Mouse (Mus musculus) heart, postnatal 0 days (tissue): ENCODE measurements around the gene Syne4.

ENCODE experiments used
- CTCF ChIP-seq: IDR thresholded peaks from 2 replicates; pipeline ENCODE4 v1.5.1; 2016; ENCODE audit warnings: antibody characterized with exemption, control low read depth, low read depth
- EP300 ChIP-seq: IDR thresholded peaks from 2 replicates; pipeline ENCODE4 v1.6.1; 2016; ENCODE audit warnings: antibody characterized with exemption, low read depth

GRCm38 (mm10) chr7:30339432-30340109, 25.0 kb downstream of the Syne4 start:
- TF ChIP-seq CTCF (no peak), EP300 (no peak)
